Mouse (Mus musculus): ENCODE data around the gene Abhd17a. TPM values are rescaled to one million over a fixed set of nuclear protein-coding genes. Genes with fewer than 3 reads are reported as not detected.

The Abhd17a gene
- polyA plus RNA-seq, 1 experiment from 2014 or later, result 105 TPM

DNA sequence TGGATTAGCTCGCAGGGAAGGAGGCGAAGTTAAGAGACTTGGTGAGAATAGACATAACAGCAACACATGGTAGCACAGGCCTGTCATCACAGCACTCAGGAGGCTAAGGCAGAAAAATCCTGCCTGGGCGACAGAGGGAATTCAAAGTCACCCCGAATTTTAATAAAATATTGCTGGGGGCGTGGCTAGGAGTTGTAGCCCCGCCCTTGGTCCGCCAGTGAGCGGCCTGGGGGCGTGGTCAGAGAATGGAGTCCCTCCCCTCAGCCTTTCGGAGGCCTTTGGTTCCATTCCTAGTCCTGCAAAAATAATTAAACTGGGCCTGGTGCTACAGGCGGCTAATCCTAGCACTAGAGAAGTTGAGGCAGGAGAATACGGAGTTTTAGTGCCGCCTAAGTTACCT lies 54.4 kb downstream of the Abhd17a start:
- no peaks in the 10 kb centered on the region for H3K4me1 ChIP-seq (ENCODE audit: insufficient read depth, low read depth, low read length)
- 0 out of 2 replicates have a peak overlapping the region, but pooled peaks have one; percentile 17 for H3K4me2 ChIP-seq (replicated peaks; ENCODE audit: low read depth, low read length)
- H3K4me3 ChIP-seq (ENCODE audit: low read depth, low read length), result no peak overlapping the region
- TF ChIP-seq CTCF (IDR thresholded peaks at IDR 0.05) (no peak), EP300 (IDR thresholded peaks at IDR 0.05) (no peak)
- 0 out of 2 replicates have a peak, but pooled peaks cover 3% of the 10 kb centered on the region for H3K27me3 ChIP-seq (replicated peaks; ENCODE audit: insufficient read depth, low read length)
- DNase-seq (ENCODE audit: low spot score) (no peak), ATAC-seq (no peak)
- H3K27ac ChIP-seq (ENCODE audit: low read length), result no peak overlapping the region
- H3K9ac ChIP-seq (replicated peaks; ENCODE audit: low read depth), result no peak overlapping the region
- WGBS, result 19% methylated on average over 13 of the region's 13 CpGs
- no peaks in the 10 kb centered on the region for H3K36me3 ChIP-seq (ENCODE audit: insufficient read depth, low read length)
- H3K9me3 ChIP-seq (ENCODE audit: low read length), result no peaks in the 10 kb centered on the region

DNA sequence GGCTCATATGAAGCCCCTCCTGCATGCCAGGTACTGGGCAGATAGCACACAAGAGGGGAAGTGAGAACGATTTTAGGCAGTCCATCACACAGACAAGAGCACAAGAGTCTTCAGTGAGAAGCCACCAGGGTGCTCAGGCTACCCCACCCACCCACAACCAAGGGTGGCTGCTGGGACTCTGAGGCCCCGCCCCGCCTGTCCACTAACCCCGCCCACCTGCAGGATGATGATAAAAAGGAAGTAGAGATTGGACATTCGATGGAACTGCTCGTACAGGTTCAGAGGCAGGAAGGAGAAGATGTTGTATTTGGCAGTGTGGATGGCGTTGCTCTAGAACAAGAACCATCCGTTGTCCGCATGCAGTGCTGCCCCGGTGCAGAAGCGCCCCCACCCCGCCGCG lies 55.1 kb downstream of the Abhd17a start:
- 6% methylated on average over 14 of the region's 14 CpGs for WGBS
- H3K27me3 ChIP-seq (replicated peaks; ENCODE audit: insufficient read depth, low read length), result 0 out of 2 replicates have a peak, but pooled peaks cover 3% of the 10 kb centered on the region
- ATAC-seq (no peak), DNase-seq (ENCODE audit: low spot score) (no peak)
- H3K4me1 ChIP-seq (ENCODE audit: insufficient read depth, low read depth, low read length), result no peaks in the 10 kb centered on the region
- H3K4me3 ChIP-seq (ENCODE audit: low read depth, low read length), result no peak overlapping the region
- 0 out of 2 replicates have a peak overlapping the region, but pooled peaks have one; percentile 17 for H3K4me2 ChIP-seq (replicated peaks; ENCODE audit: low read depth, low read length)
- H3K9ac ChIP-seq (replicated peaks; ENCODE audit: low read depth), result no peak overlapping the region
- H3K27ac ChIP-seq (ENCODE audit: low read length), result no peak overlapping the region
- no peaks in the 10 kb centered on the region for H3K36me3 ChIP-seq (ENCODE audit: insufficient read depth, low read length)
- TF ChIP-seq CTCF (IDR thresholded peaks at IDR 0.05) (no peak), EP300 (IDR thresholded peaks at IDR 0.05) (no peak)
- H3K9me3 ChIP-seq (ENCODE audit: low read length), result no peaks in the 10 kb centered on the region

- H3K4me3 ChIP-seq (ENCODE audit: low read depth, low read length), result no peak overlapping the region
- H3K9me3 ChIP-seq (ENCODE audit: low read length), result no peaks in the 10 kb centered on the region
- H3K36me3 ChIP-seq (ENCODE audit: insufficient read depth, low read length), result no peaks in the 10 kb centered on the region
- no peak overlapping the region for H3K9ac ChIP-seq (replicated peaks; ENCODE audit: low read depth)
- 0 out of 2 replicates have a peak, but pooled peaks cover 3% of the 10 kb centered on the region for H3K27me3 ChIP-seq (replicated peaks; ENCODE audit: insufficient read depth, low read length)
- ATAC-seq (peak; percentile 29; the same call in 1 of the 2 replicates), DNase-seq (ENCODE audit: low spot score) (no peak)
- H3K4me1 ChIP-seq (ENCODE audit: insufficient read depth, low read depth, low read length), result no peaks in the 10 kb centered on the region
- no peak overlapping the region for H3K4me2 ChIP-seq (replicated peaks; ENCODE audit: low read depth, low read length)
- no peak overlapping the region for H3K27ac ChIP-seq (ENCODE audit: low read length)
- TF ChIP-seq CTCF (IDR thresholded peaks at IDR 0.05), result no peak
- WGBS, result 15% methylated on average over 7 of the region's 7 CpGs
These were observed 56.4 kb downstream of the Abhd17a start for GRCm38 (mm10) chr10:80533704-80534103.

Small RNA genes within 50 kb of the gene (microRNA-seq; reads per million reads assigned to microRNA genes)
- not detected for gene Mir6912

Other genes starting within 250 kb of the Abhd17a start
- 6.4 and 7.3 TPM in 2 replicates for gene Adamtsl5, start 241.9 kb downstream of the Abhd17a start, polyA plus RNA-seq (2015; fragmentation: Nextera tagmentation; extraction: Ambion mirVana)
- gene Plk5, start 233.9 kb downstream of the Abhd17a start, polyA plus RNA-seq (2015; fragmentation: Nextera tagmentation; extraction: Ambion mirVana), result 1.00 and 1.0 TPM in 2 replicates
- 6.0 and 6.3 TPM in 2 replicates for gene Mex3d, start 202.7 kb downstream of the Abhd17a start, polyA plus RNA-seq (2015; fragmentation: Nextera tagmentation; extraction: Ambion mirVana)
- 90.6 and 90.7 TPM in 2 replicates for gene Mbd3, start 190.8 kb downstream of the Abhd17a start, polyA plus RNA-seq (2015; fragmentation: Nextera tagmentation; extraction: Ambion mirVana)
- 511 and 651 TPM in 2 replicates for gene Uqcr11, start 183.5 kb downstream of the Abhd17a start, polyA plus RNA-seq (2015; fragmentation: Nextera tagmentation; extraction: Ambion mirVana)
- 34.7 and 36.2 TPM in 2 replicates for gene Tcf3, start 156.7 kb downstream of the Abhd17a start, polyA plus RNA-seq (2015; fragmentation: Nextera tagmentation; extraction: Ambion mirVana)
- gene Onecut3, start 95.5 kb downstream of the Abhd17a start, polyA plus RNA-seq (2015; fragmentation: Nextera tagmentation; extraction: Ambion mirVana), result not detected in 2 replicates
- gene Atp8b3, start 51.2 kb downstream of the Abhd17a start, polyA plus RNA-seq (2015; fragmentation: Nextera tagmentation; extraction: Ambion mirVana), result 0.04 and 0.10 TPM in 2 replicates
- gene Rexo1, start 28.8 kb downstream of the Abhd17a start, polyA plus RNA-seq (2015; fragmentation: Nextera tagmentation; extraction: Ambion mirVana), result 12.9 TPM in 2 replicates
- 7.1 and 7.2 TPM in 2 replicates for gene Klf16, start 13.0 kb downstream of the Abhd17a start, polyA plus RNA-seq (2015; fragmentation: Nextera tagmentation; extraction: Ambion mirVana)
- gene Scamp4, start 12.5 kb upstream of the Abhd17a start, polyA plus RNA-seq (2015; fragmentation: Nextera tagmentation; extraction: Ambion mirVana), result 56.9 and 59.3 TPM in 2 replicates
- 3.5 and 4.8 TPM in 2 replicates for gene Adat3, start 12.5 kb upstream of the Abhd17a start, polyA plus RNA-seq (2015; fragmentation: Nextera tagmentation; extraction: Ambion mirVana)
- 0.98 and 1.1 TPM in 2 replicates for gene Gm49322, start 15.7 kb upstream of the Abhd17a start, polyA plus RNA-seq (2015; fragmentation: Nextera tagmentation; extraction: Ambion mirVana)
- gene Csnk1g2, start 32.5 kb upstream of the Abhd17a start, polyA plus RNA-seq (2015; fragmentation: Nextera tagmentation; extraction: Ambion mirVana), result 97.7 and 111 TPM in 2 replicates
- 41.7 and 42.9 TPM in 2 replicates for gene Btbd2, start 66.7 kb upstream of the Abhd17a start, polyA plus RNA-seq (2015; fragmentation: Nextera tagmentation; extraction: Ambion mirVana)
- 92.2 and 103 TPM in 2 replicates for gene Mknk2, start 87.8 kb upstream of the Abhd17a start, polyA plus RNA-seq (2015; fragmentation: Nextera tagmentation; extraction: Ambion mirVana)
- gene Mob3a, start 111.6 kb upstream of the Abhd17a start, polyA plus RNA-seq (2015; fragmentation: Nextera tagmentation; extraction: Ambion mirVana), result 32.6 and 37.0 TPM in 2 replicates
- 28.7 and 28.8 TPM in 2 replicates for gene Izumo4, start 111.8 kb upstream of the Abhd17a start, polyA plus RNA-seq (2015; fragmentation: Nextera tagmentation; extraction: Ambion mirVana)
- 49.3 and 58.2 TPM in 2 replicates for gene Ap3d1, start 151.9 kb upstream of the Abhd17a start, polyA plus RNA-seq (2015; fragmentation: Nextera tagmentation; extraction: Ambion mirVana)
- gene Dot1l, start 164.9 kb upstream of the Abhd17a start, polyA plus RNA-seq (2015; fragmentation: Nextera tagmentation; extraction: Ambion mirVana), result 7.4 and 9.6 TPM in 2 replicates
- 27.0 and 29.4 TPM in 2 replicates for gene Sf3a2, start 207.9 kb upstream of the Abhd17a start, polyA plus RNA-seq (2015; fragmentation: Nextera tagmentation; extraction: Ambion mirVana)
- 59.9 and 69.1 TPM in 2 replicates for gene Plekhj1, start 208.3 kb upstream of the Abhd17a start, polyA plus RNA-seq (2015; fragmentation: Nextera tagmentation; extraction: Ambion mirVana)
- gene Amh, start 214.9 kb upstream of the Abhd17a start, polyA plus RNA-seq (2015; fragmentation: Nextera tagmentation; extraction: Ambion mirVana), result 0.07 TPM in 1 of 2 replicates, not detected in the other
- 0.25 TPM in 1 of 2 replicates, not detected in the other for gene Jsrp1, start 223.2 kb upstream of the Abhd17a start, polyA plus RNA-seq (2015; fragmentation: Nextera tagmentation; extraction: Ambion mirVana)
- 1,344 and 1,416 TPM in 2 replicates for gene Oaz1, start 236.3 kb upstream of the Abhd17a start, polyA plus RNA-seq (2015; fragmentation: Nextera tagmentation; extraction: Ambion mirVana)